Mouse (Mus musculus): Measurements from ENCODE around the gene Fmo1. TPM values are rescaled to one million over a fixed set of nuclear protein-coding genes. Genes with fewer than 3 reads are reported as not detected.

The Fmo1 gene
- polyA plus RNA-seq, 1 experiment from 2014 or later, result 26.5 TPM

DNA sequence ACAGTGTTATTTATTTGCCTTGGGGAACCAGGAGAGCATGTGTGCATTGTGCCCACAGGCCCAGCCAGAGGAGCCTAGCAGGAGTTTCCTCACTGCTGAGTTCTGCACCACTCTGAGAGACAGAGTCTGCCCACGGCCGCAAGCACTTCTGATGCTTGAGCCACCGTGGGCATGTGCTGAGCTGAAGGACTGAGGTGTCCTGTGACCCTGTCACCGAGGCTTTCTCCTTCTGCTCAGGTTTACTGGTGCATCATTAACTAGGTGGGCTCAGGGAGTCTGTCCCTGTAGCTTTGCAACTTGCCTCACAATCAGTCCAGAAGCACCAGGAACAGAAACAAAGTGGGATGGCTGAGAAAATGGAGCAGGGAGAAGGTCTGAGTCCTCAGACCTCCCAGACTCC lies 51.5 kb downstream of the Fmo1 start:
- 0 out of 2 replicates have a peak, but pooled peaks have one; percentile 7 for ATAC-seq (ENCODE audit: low FRiP score)
- no peaks in the 10 kb centered on the region for H3K9me3 ChIP-seq (ENCODE audit: control insufficient read depth, low read length)
- WGBS, result 67% methylated on average over 4 of the region's 4 CpGs
- H3K27ac ChIP-seq (ENCODE audit: low read depth, low read length), result no peak overlapping the region
- H3K27me3 ChIP-seq (ENCODE audit: control insufficient read depth, insufficient read depth, low read length), result no peaks in the 10 kb centered on the region
- no peaks in the 10 kb centered on the region for H3K4me1 ChIP-seq (ENCODE audit: control insufficient read depth, insufficient read depth, low read length)
- DNase-seq (ENCODE audit: low spot score, missing footprints), result no peak
- no peak overlapping the region for H3K4me3 ChIP-seq (ENCODE audit: low read depth, low read length)
- H3K9ac ChIP-seq (ENCODE audit: low read length), result no peak overlapping the region
- H3K36me3 ChIP-seq (ENCODE audit: control insufficient read depth, insufficient read depth, low read length), result no peaks in the 10 kb centered on the region
- no peak overlapping the region for H3K4me2 ChIP-seq

DNA sequence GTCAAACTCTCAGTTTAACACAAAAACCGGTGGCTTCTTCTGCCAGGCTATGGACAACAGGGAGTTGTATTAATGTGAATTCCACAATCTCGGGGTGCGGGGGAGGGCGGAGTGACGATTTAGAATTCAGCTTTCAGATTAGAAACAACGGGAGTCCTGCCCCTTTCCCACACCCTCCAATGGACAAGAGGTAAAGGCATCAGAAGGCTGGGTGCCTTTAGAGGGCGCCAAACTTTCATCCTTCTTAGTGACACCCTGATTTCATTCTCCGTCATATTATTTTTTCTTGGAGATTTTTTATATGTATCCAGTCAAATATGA lies 52.6 kb downstream of the Fmo1 start, which contains the start of gene Fmo4:
TSS of gene Fmo4 (minus strand) at position 137 of the 321 bp plus-strand sequence.
- H3K4me1 ChIP-seq (ENCODE audit: control insufficient read depth, insufficient read depth, low read length), result no peaks in the 10 kb centered on the region
- no peak within 1 kb of the TSS for H3K4me3 ChIP-seq (ENCODE audit: low read depth, low read length)
- no peaks in the 10 kb centered on the region for H3K9me3 ChIP-seq (ENCODE audit: control insufficient read depth, low read length)
- H3K36me3 ChIP-seq (ENCODE audit: control insufficient read depth, insufficient read depth, low read length), result no peaks in the 10 kb centered on the region
- no peak within 1 kb of the TSS for H3K9ac ChIP-seq (ENCODE audit: low read length)
- DNase-seq (ENCODE audit: low spot score, missing footprints), result peak; percentile 83
- ATAC-seq (ENCODE audit: low FRiP score), result no peak
- no peaks in the 10 kb centered on the region for H3K27me3 ChIP-seq (ENCODE audit: control insufficient read depth, insufficient read depth, low read length)
- 45% methylated on average over 8 of the region's 8 CpGs for WGBS
- no peak within 1 kb of the TSS for H3K27ac ChIP-seq (ENCODE audit: low read depth, low read length)
- H3K4me2 ChIP-seq, result no peak within 1 kb of the TSS

DNA sequence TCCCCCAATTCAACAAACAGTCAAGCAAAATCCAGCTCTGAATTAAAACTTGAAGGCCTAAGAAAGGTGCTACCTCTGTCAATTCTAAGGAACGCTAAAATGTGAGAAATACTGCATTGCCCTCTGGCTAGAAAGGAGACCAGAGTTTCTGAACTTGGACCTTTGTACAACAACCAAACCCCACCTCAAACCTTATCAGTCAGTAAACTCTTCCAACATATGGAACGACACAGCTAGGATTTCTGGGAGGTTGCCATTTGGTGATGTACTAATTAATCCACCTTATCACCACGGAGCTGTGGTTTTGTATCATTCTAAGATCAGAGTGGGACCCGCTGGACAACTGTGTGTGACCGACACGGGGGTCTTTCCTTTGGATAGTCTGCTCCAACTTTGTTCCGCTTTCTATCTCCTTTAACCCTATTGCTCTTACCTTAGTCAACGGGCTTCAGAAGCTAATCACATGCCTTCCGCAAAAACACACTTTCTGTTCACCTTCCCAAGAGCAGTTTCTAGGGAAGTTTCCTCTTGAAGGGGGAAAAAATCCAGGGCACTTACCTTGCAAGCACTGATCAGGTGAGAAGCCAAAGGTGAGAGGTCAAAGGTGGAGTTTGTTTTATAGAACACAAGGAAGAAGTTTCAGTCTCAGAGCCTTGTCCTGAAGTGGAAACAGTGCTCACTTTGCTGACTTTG lies 53.1 kb downstream of the Fmo1 start:
- Histone ChIP-seq H3K36me3 (ENCODE audit: control insufficient read depth, insufficient read depth, low read length) (no peaks in the 10 kb centered on the region), H3K27ac (ENCODE audit: low read depth, low read length) (no peak overlapping the region), H3K27me3 (ENCODE audit: control insufficient read depth, insufficient read depth, low read length) (no peaks in the 10 kb centered on the region), H3K9me3 (ENCODE audit: control insufficient read depth, low read length) (no peaks in the 10 kb centered on the region), H3K4me2 (no peak overlapping the region), H3K4me3 (ENCODE audit: low read depth, low read length) (no peak overlapping the region), H3K9ac (ENCODE audit: low read length) (no peak overlapping the region), H3K4me1 (ENCODE audit: control insufficient read depth, insufficient read depth, low read length) (no peaks in the 10 kb centered on the region)
- DNase-seq (ENCODE audit: low spot score, missing footprints) (peak; percentile 37), ATAC-seq (ENCODE audit: low FRiP score) (no peak)
- 91% methylated on average over 9 of the region's 9 CpGs for WGBS

DNA sequence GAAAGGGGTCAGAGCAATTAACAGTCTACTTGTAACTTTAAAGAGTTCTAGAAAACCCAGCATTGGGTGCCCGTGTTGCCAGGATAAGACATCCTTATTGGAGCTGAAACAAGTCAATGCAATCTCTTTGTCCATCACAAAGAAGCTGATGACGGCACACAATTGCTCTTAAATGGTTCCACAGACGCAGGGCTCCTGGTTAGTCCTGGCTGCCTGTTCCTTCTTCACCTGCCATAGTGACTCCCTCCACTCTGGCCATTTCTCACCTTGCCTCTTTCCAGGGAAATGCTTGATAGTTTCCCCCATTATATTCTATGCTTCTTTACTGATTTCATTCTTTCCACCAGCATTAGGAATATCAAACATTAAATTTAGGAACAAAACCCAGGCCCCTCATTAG lies 57.9 kb downstream of the Fmo1 start:
- H3K36me3 ChIP-seq (ENCODE audit: control insufficient read depth, insufficient read depth, low read length), result no peaks in the 10 kb centered on the region
- WGBS, result 85% methylated on average over 3 of the region's 3 CpGs
- H3K27me3 ChIP-seq (ENCODE audit: control insufficient read depth, insufficient read depth, low read length), result no peaks in the 10 kb centered on the region
- no peaks in the 10 kb centered on the region for H3K9me3 ChIP-seq (ENCODE audit: control insufficient read depth, low read length)
- DNase-seq (ENCODE audit: low spot score, missing footprints) (peak; percentile 54), ATAC-seq (ENCODE audit: low FRiP score) (no peak)
- H3K27ac ChIP-seq (ENCODE audit: low read depth, low read length), result no peak overlapping the region
- no peaks in the 10 kb centered on the region for H3K4me1 ChIP-seq (ENCODE audit: control insufficient read depth, insufficient read depth, low read length)
- no peak overlapping the region for H3K9ac ChIP-seq (ENCODE audit: low read length)
- no peak overlapping the region for H3K4me3 ChIP-seq (ENCODE audit: low read depth, low read length)
- H3K4me2 ChIP-seq, result no peak overlapping the region

DNA sequence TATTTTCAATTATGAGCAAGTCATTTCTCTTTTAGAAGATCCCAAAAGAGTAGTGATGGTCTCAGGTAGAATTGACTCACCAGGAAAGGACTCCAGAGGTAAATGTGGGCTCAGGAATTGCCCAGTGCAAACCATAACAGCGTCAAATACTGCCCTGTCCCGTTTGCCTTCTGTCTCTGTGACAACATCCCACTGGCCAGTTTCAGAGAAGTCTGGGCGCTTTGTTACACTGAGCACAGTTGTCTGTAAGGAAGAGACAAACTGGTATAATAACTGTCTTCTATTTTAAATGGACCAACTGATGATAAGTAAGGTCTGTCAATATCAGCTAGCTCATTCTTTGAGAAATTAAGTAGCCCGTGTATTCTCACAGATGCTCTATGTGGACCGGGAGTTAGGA lies 59.0 kb downstream of the Fmo1 start:
- H3K4me3 ChIP-seq (ENCODE audit: low read depth, low read length), result no peak overlapping the region

DNA sequence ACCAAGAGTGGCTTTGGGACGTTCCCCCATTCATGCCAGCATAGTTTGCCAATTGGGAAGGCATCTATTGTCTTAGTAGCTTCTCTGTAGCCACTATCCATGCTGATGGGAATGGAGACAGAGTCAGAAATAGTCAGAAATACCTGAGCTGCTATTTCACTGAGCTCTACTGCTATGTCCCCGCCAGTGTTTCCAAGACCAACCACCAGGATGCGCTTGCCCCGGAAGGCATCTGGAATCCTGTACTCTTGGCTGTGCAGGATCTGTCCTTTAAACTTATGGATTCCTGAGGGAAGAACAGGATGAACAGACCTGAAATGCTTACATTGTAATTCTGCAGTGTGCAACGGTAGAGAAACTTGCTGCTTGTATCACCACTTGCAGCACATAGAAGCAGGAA lies 61.4 kb downstream of the Fmo1 start:
- 56% methylated on average over 5 of the region's 5 CpGs for WGBS
- ATAC-seq (ENCODE audit: low FRiP score), result no peak
- no peak overlapping the region for H3K4me3 ChIP-seq (ENCODE audit: low read depth, low read length)
- peak; percentile 78 for DNase-seq (ENCODE audit: low spot score, missing footprints)
- H3K4me2 ChIP-seq, result no peak overlapping the region
- H3K27ac ChIP-seq (ENCODE audit: low read depth, low read length), result no peak overlapping the region
- no peaks in the 10 kb centered on the region for H3K36me3 ChIP-seq (ENCODE audit: control insufficient read depth, insufficient read depth, low read length)
- H3K4me1 ChIP-seq (ENCODE audit: control insufficient read depth, insufficient read depth, low read length), result no peaks in the 10 kb centered on the region
- no peaks in the 10 kb centered on the region for H3K9me3 ChIP-seq (ENCODE audit: control insufficient read depth, low read length)
- no peak overlapping the region for H3K9ac ChIP-seq (ENCODE audit: low read length)
- no peaks in the 10 kb centered on the region for H3K27me3 ChIP-seq (ENCODE audit: control insufficient read depth, insufficient read depth, low read length)

More for the DNA sequence above, 59.0 kb downstream of the Fmo1 start:
- no peaks in the 10 kb centered on the region for H3K27me3 ChIP-seq (ENCODE audit: control insufficient read depth, insufficient read depth, low read length)
- 92% methylated on average over 5 of the region's 5 CpGs for WGBS
- no peaks in the 10 kb centered on the region for H3K36me3 ChIP-seq (ENCODE audit: control insufficient read depth, insufficient read depth, low read length)
- no peaks in the 10 kb centered on the region for H3K4me1 ChIP-seq (ENCODE audit: control insufficient read depth, insufficient read depth, low read length)
- no peak for ATAC-seq (ENCODE audit: low FRiP score)
- no peak overlapping the region for H3K4me2 ChIP-seq
- no peaks in the 10 kb centered on the region for H3K9me3 ChIP-seq (ENCODE audit: control insufficient read depth, low read length)
- H3K27ac ChIP-seq (ENCODE audit: low read depth, low read length), result no peak overlapping the region
- no peak overlapping the region for H3K9ac ChIP-seq (ENCODE audit: low read length)
- peak; percentile 69 for DNase-seq (ENCODE audit: low spot score, missing footprints)

DNA sequence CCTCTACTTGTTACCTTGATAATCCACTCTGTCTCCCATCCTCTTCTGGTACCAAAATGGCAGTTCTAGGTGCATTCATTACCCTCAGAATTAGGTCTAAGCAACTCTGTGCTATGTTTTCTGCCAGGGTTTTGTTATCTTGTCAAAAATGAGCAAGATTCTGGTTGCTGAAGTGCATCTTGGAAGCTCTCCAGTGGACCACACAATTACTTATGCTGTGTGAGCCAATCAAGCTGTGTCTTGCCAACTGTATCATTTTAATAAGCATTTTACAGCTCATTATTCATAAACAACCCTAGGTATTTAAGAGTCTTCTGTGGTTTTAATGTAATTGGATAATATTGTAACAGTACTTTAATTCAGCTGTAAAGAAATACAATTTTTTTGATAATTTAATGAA lies 70.0 kb downstream of the Fmo1 start:
- DNase-seq (ENCODE audit: low spot score, missing footprints) (no peak), ATAC-seq (ENCODE audit: low FRiP score) (no peak)
- Histone ChIP-seq H3K4me2 (no peak overlapping the region), H3K4me3 (ENCODE audit: low read depth, low read length) (no peak overlapping the region), H3K27ac (ENCODE audit: low read depth, low read length) (no peak overlapping the region), H3K9ac (ENCODE audit: low read length) (no peak overlapping the region), H3K4me1 (ENCODE audit: control insufficient read depth, insufficient read depth, low read length) (no peaks in the 10 kb centered on the region), H3K27me3 (ENCODE audit: control insufficient read depth, insufficient read depth, low read length) (no peaks in the 10 kb centered on the region), H3K9me3 (ENCODE audit: control insufficient read depth, low read length) (no peaks in the 10 kb centered on the region), H3K36me3 (ENCODE audit: control insufficient read depth, insufficient read depth, low read length) (no peaks in the 10 kb centered on the region)

DNA sequence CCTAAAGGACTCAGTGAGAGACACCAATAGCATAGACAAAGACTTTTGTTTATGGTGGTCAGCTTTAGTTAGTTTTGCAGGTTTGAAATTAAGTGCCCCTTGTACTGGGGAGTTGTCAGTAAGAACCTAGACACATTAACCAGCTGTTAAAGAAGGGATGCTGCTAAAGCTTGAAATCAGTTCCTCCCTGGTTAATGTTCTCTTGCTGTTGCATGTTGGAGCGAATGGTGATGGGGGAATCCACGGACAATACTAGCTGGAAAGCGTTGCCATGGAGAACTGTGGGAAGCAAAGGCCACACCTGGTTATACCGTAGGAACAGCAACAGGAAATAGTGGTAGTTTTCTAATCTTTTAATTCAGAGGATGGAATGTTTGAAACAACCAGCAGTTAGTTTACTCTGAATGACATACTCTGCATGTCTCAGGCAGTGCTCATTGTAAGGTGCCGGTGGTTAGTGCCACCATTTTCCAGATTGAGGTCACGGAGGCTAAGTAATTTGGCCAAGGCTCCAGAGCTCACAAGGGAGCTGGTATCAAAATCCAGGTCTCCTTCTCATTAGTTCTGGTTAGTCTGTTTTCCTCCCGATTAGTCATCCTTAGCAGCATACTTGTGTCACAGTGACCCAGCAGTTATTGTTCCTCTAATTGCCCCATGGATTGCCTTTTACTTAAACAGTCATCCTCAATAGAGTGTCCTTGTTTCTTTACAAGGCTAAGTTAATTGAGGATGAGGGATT lies 73.9 kb downstream of the Fmo1 start:
- H3K4me1 ChIP-seq (ENCODE audit: control insufficient read depth, insufficient read depth, low read length), result no peaks in the 10 kb centered on the region
- 82% methylated on average over 7 of the region's 7 CpGs for WGBS
- no peaks in the 10 kb centered on the region for H3K36me3 ChIP-seq (ENCODE audit: control insufficient read depth, insufficient read depth, low read length)
- ATAC-seq (ENCODE audit: low FRiP score) (no peak), DNase-seq (ENCODE audit: low spot score, missing footprints) (no peak)
- no peak overlapping the region for H3K9ac ChIP-seq (ENCODE audit: low read length)
- no peak overlapping the region for H3K27ac ChIP-seq (ENCODE audit: low read depth, low read length)
- no peak overlapping the region for H3K4me3 ChIP-seq (ENCODE audit: low read depth, low read length)
- no peak overlapping the region for H3K4me2 ChIP-seq
- no peaks in the 10 kb centered on the region for H3K27me3 ChIP-seq (ENCODE audit: control insufficient read depth, insufficient read depth, low read length)
- no peaks in the 10 kb centered on the region for H3K9me3 ChIP-seq (ENCODE audit: control insufficient read depth, low read length)

DNA sequence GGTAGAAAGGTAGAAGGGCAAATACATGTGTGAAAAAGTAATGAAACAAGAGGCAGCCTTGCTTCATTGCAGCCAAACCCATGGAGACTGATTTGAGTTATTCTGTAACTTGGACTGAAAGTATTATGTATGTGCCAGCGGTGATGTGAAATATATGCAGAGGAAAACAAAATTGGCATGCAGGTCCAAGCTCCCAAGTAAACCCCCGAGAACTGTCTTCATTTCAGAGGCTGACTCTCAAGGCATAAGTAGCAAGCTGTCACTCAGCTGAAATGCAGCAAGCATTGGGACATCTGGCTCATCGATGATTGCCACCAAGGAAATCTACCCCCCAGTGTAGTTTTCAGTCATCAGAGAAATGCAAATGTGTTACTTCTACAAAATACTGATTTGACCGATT lies 81.2 kb downstream of the Fmo1 start:
- no peak overlapping the region for H3K27ac ChIP-seq (ENCODE audit: low read depth, low read length)
- DNase-seq (ENCODE audit: low spot score, missing footprints) (no peak), ATAC-seq (ENCODE audit: low FRiP score) (no peak)
- no peaks in the 10 kb centered on the region for H3K27me3 ChIP-seq (ENCODE audit: control insufficient read depth, insufficient read depth, low read length)
- no peak overlapping the region for H3K4me2 ChIP-seq
- no peaks in the 10 kb centered on the region for H3K9me3 ChIP-seq (ENCODE audit: control insufficient read depth, low read length)
- H3K9ac ChIP-seq (ENCODE audit: low read length), result no peak overlapping the region
- H3K4me1 ChIP-seq (ENCODE audit: control insufficient read depth, insufficient read depth, low read length), result no peaks in the 10 kb centered on the region
- WGBS, result 84% methylated on average over 4 of the region's 4 CpGs
- H3K36me3 ChIP-seq (ENCODE audit: control insufficient read depth, insufficient read depth, low read length), result no peaks in the 10 kb centered on the region
- no peak overlapping the region for H3K4me3 ChIP-seq (ENCODE audit: low read depth, low read length)
